Mouse (Mus musculus): ENCODE data around the gene Bloc1s3. TPM values are rescaled to one million over a fixed set of nuclear protein-coding genes. Genes with fewer than 3 reads are reported as not detected.

The Bloc1s3 gene
- total RNA-seq (2021) = 1 to 10 TPM; 1.9 to 2.2 TPM
- long read RNA-seq, experiment 1, transcript Bloc1s3-201 (2 exons, 3,188 nt) = major isoform, 6 of 6 reads
- long read RNA-seq, experiment 1, partial matches to known transcripts = 0 of 6 reads
- long read RNA-seq, experiment 1, other reads (novel, unspliced or antisense) = 0 of 6 reads
- long read RNA-seq, experiment 2, partial matches to known transcripts = 0 of 4 reads
- long read RNA-seq, experiment 2, other reads (novel, unspliced or antisense) = 1 of 4 reads

DNA sequence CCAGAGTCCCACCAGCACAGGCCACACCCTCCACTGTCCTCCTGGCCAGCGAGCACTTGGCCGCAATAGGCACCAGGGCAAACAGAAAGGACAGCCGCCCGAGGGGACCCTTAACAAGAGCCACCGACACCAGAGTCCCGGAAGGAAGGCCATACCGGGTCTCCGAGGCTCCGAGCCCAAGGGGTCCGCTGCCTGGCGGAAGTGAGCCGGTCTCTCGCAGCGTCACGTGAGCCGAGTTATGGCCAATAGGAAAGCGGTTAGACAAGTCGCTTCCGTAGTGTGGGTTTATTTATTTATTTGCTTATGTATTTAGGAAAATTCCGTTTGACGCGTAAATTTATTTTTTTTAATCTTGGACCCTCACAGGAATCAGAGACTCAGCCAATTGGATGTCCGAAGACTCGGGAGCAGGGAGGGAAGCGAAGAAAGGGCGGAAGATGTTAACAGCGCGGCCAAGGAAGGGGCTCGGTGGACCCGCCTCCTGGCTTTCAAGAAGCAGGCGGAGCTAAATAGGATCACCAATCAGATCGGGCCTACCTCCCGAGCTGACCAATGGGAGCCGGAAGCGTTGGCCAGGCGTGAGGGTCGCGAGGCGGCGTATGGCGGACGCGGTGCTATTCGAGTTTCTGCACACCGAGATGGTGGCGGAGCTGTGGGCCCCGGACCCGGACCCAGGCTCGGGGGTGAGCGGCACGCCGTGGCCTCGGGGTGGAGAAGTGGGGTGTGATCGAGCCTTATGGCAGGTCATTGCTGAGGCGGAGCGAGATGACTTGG, at the start of gene Bloc1s3, which contains the start of gene Trappc6a:
Gene Bloc1s3 (minus strand): TSS at position 218 of the 774 bp plus-strand sequence.
Gene Trappc6a (plus strand): TSS at position 246 of the 774 bp plus-strand sequence.
- DNase-seq (ENCODE audit: low spot score) = peak; percentile 93

DNA sequence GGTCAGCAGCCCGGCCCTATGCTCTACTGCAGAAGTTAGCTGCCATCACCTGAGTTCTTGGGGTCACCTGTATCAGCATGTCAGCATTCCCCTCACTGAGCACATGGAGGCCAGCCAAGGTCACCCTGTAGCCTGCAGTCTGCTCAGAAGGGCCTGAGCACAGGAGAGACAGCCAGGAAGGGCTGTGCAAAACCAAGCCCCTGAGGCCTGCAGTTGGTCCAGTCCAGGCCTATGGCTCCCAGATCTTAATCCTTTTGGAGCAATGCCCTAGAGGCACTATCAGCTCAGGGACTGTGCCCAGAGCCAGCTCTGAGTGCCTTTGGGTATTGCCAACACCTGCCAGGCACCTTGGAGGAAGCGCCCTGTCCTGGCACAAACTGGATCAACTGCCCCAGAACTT, 48.9 kb upstream of the Bloc1s3 start:
- peak; percentile 53 for DNase-seq (ENCODE audit: low spot score)

GRCm38 (mm10) chr7:19554168-19554567, 46.0 kb upstream of the Bloc1s3 start:
- DNase-seq (ENCODE audit: low spot score) = no peak

- no peak for DNase-seq (ENCODE audit: low spot score)
These were observed 44.3 kb upstream of the Bloc1s3 start for GRCm38 (mm10) chr7:19552443-19552842.

GRCm38 (mm10) chr7:19551634-19552033, 43.5 kb upstream of the Bloc1s3 start:
- no peak for DNase-seq (ENCODE audit: low spot score)

DNA sequence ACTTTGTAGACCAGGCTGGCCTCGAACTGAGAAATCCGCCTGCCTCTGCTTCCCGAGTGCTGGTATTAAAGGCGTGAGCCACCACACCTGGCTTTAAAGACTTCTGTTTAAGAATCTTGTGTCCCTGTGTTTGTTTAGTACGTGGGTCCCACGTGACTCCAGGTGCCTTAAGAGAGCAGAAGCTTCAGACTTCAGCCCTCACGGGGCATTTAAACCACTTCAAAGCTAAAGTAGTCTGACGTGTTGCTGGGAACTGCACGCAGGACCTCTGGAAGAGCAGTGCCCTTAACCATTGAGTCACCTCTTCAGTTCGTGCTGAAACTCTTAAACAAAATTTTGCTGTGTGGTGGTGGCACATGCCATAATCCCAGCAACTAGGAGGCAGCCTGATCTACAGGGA, 41.2 kb upstream of the Bloc1s3 start:
- DNase-seq (ENCODE audit: low spot score) = no peak

GRCm38 (mm10) chr7:19547344-19547969, 39.3 kb upstream of the Bloc1s3 start:
- no peak for DNase-seq (ENCODE audit: low spot score)

- no peak for DNase-seq (ENCODE audit: low spot score)
These were observed 37.8 kb upstream of the Bloc1s3 start for GRCm38 (mm10) chr7:19546007-19546406.

DNA sequence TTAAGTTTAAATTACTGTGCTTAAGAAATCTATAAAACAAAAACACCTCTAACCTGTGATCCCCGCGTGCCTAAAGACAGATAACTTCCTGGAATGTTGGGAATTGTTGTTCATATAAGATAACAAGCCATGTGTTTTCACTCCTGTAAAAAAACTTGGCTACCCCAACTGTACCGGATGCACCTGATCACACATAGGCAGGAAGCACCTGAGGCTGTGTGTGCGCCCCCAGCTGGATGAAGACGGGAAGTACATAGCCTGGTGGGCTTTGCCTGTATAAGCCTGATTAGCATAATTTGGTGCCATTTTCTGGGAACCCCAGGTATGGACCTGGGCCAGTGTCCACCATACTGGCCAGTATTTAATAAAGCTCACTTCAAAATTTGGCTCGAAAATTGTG, 35.4 kb upstream of the Bloc1s3 start:
- no peak for DNase-seq (ENCODE audit: low spot score)

DNA sequence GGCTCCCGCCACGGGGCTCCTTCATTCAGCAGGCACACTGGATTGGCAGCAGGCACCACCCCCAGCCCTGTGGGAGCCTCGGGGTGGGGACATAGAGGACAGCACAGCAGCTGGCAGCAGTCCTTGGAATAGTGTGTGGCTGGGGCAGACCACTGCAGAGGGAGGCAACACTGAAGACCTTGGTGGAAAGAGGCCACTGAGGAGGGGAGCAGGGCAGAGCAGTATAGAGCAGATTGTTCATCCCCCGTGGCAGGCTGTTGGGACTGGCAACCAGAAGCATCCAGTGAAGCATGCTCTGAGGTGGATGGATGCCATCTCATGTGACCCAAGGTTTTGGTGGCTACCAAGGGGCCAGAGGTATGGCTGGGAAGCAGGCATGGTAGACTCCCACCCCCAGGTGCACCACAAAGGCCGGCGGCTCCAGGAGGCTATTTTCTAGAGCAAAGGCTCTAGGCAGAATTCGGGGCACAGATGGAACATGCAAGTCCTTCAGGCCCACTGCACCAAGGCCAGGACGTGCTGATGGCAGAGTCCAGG, 34.1 kb upstream of the Bloc1s3 start:
- DNase-seq (ENCODE audit: low spot score) = no peak

DNA sequence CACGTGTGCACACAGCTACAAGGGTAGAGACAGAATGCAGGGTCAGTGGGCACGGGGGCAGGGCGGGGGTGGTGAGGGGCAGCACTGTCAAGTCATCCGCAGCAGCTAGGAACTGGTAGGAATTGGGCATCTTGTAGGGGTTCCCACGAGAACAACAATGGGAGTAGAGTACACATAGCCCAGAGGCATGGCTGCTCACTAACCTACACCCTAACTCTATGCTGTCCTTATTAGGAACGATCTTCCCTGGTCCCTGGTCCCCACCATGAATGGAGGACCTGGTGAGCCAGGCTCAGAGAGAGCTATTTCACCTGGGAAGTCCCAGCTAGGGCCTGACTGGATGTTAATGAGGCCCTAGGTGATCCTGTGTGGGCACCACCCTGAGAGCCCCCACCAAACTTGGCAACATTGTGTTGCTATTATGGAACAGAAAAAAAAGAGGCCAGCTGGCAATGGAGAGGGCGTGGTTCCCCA, 33.6 kb upstream of the Bloc1s3 start:
- DNase-seq (ENCODE audit: low spot score) = no peak

- peak; percentile 44 for DNase-seq (ENCODE audit: low spot score)
These were observed 32.8 kb upstream of the Bloc1s3 start for GRCm38 (mm10) chr7:19540771-19541566.

GRCm38 (mm10) chr7:19534676-19535075, 26.5 kb upstream of the Bloc1s3 start:
- DNase-seq (ENCODE audit: low spot score) = no peak

GRCm38 (mm10) chr7:19532240-19532639, 24.1 kb upstream of the Bloc1s3 start:
- DNase-seq (ENCODE audit: low spot score) = no peak

- DNase-seq (ENCODE audit: low spot score) = no peak
These were observed 22.9 kb upstream of the Bloc1s3 start for GRCm38 (mm10) chr7:19531077-19531476.

- no peak for DNase-seq (ENCODE audit: low spot score)
These were observed 16.9 kb upstream of the Bloc1s3 start for GRCm38 (mm10) chr7:19525105-19525481.

- no peak for DNase-seq (ENCODE audit: low spot score)
These were observed 16.4 kb upstream of the Bloc1s3 start for GRCm38 (mm10) chr7:19524420-19525104.

DNA sequence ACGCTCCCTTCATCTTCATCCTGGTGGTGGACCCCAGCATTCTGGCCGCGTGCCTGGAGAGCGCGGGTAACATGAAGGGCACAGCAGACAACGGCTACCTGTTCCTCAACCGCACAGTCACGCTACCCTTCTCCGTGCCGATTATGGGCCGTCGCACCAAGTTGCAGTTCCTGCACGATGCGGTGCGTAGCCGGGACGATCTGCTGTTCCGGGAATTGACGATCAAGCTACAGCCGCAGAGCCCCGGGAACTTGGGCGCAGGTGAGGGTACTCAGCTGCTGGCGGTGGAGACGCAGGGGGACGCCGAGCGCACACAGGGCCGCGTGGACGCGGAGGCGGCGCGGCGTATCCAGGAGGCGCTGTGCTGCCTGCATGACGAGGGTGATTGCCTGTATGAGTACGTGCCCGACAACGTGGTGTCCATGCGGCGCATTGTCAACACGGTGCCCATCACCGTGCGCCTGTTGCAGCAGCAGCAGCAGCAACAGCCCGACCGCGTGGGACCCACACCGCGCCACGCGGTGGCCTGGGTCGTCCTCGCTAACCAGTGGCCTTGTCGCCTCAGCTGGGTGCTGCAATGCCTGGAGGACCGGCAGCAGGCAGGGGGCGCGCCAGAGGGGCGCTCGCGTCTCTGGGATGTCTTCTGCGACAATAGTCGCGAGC, 15.7 kb upstream of the Bloc1s3 start:
- DNase-seq (ENCODE audit: low spot score) = peak; percentile 39

GRCm38 (mm10) chr7:19523017-19523756, 15.0 kb upstream of the Bloc1s3 start:
- DNase-seq (ENCODE audit: low spot score) = no peak
